Mouse (Mus musculus) G1E (cell line): Measurements from ENCODE around the gene Elmo3. TPM values are rescaled to one million over a fixed set of nuclear protein-coding genes. Genes with fewer than 3 reads are reported as not detected.
"Not testable (repeated sequence)": the region's sequence is repeated elsewhere in the genome, so short reads cannot be mapped to it uniquely, and the experiment has no call there.

Source experiments
- ATAC-seq: 2 replicates; pipeline ENCODE4 v1.8.0; 2016; ENCODE audit warnings: mild to moderate bottlenecking; ENCODE audit not compliant: insufficient number of reproducible peaks, poor library complexity, low FRiP score, severe bottlenecking; ENCODE audit errors: extremely low read depth
- DNase-seq: peaks from one replicate; pipeline ENCODE4 v3.0.0; 2012; ENCODE audit warnings: low spot score
- H3K27me3 ChIP-seq: 2 replicates; pipeline ENCODE4 v1.6.1; 2012; ENCODE audit warnings: mild to moderate bottlenecking, low read length, inconsistent platforms; ENCODE audit not compliant: insufficient read depth
- H3K36me3 ChIP-seq: replicated peaks from 2 replicates; pipeline ENCODE3; 2012; ENCODE audit warnings: mild to moderate bottlenecking, inconsistent platforms
- H3K4me1 ChIP-seq: 2 replicates; pipeline ENCODE4 v1.6.1; 2012; ENCODE audit warnings: low read depth, low read length, inconsistent platforms, mixed read lengths; ENCODE audit not compliant: insufficient read depth
- H3K4me3 ChIP-seq: 2 replicates; pipeline ENCODE4 v1.5.1; 2012; ENCODE audit warnings: low read depth, mild to moderate bottlenecking, inconsistent platforms, low read length, moderate library complexity, mixed read lengths
- H3K9me3 ChIP-seq: replicated peaks from 2 replicates; pipeline ENCODE4 v1.6.1; 2012; ENCODE audit warnings: inconsistent platforms
- CTCF ChIP-seq: IDR thresholded peaks from 2 replicates; pipeline ENCODE4 v1.5.1; 2012; ENCODE audit warnings: low read depth, low read length, inconsistent platforms, mixed read lengths
- GATA1 ChIP-seq: IDR thresholded peaks from 2 replicates; pipeline ENCODE4 v1.6.1; 2012; ENCODE audit warnings: borderline replicate concordance, low read length, inconsistent platforms, mixed read lengths
- GATA2 ChIP-seq: IDR thresholded peaks from 2 replicates; pipeline ENCODE4 v1.6.1; 2012; ENCODE audit warnings: low read depth, low read length, inconsistent platforms, borderline replicate concordance
- POLR2AphosphoS5 ChIP-seq: IDR thresholded peaks from 2 replicates; pipeline ENCODE4 v1.6.1; 2012; ENCODE audit warnings: low read depth, low read length, inconsistent platforms; ENCODE audit not compliant: insufficient replicate concordance
- TAL1 ChIP-seq: conservative IDR thresholded peaks from 2 replicates; pipeline ENCODE4 v1.6.1; 2012; ENCODE audit warnings: low read depth, low read length, inconsistent platforms, mixed read lengths
- polyA plus RNA-seq: library from polyadenylated mRNA; stranded (reverse); fragments of >175 nt; gene quantifications from 2 replicates; pipeline ENCODE4 v1.2.3, GENCODE M21; 2012
- total RNA-seq, 2 experiments: library from RNA; stranded (forward) in 1 of 2; stranded (reverse) in 1 of 2; fragments of 200-1000 nt in 1 of 2; fragments of >200 nt in 1 of 2; fragmentation: Nextera tagmentation in 1 of 2; gene quantifications; 2 replicates each; pipeline ENCODE4 v1.2.3; 2014 to 2017

The Elmo3 gene
- total and polyA plus RNA-seq, 3 experiments, result 0.49 to 2.2 (median 0.76) TPM

DNA sequence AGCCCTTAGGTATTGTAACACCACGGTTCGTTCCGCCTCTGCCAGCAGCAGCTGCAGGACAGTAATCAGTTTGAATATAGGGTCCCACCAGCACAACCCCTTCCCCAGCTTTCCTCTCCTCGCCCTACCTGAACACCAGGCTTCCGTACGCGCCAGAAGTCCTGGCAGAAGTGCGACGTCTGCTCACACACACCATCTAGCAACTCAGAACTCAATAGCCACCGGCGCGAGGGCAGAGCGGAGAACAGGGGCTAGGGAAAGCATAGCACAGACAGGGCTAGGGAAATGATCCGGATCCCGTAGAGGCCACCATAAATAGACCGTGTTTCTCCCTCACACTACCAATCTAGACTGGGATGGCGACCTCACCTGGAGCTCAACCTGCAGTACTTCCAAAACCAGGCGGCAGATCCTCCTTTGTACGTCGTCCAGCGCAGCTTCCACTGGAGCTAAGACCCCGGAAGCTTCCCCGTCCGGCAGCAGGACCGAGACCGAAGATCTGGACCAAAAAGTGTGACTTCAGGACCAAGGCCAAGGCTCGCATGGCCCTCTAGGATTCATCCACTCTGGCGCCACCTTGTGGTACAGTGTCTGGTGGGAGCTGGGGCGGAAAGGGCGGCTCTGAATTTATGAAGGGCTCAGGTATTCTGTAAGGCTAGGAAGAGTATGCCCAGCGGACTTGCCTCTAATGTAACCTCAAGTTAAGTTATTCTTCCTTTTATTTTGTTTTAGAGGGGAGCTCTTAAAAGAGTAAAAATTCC lies 14.7 kb upstream of the Elmo3 start:
- no peaks in the 10 kb centered on the region for H3K9me3 ChIP-seq
- peaks cover 39% of the 10 kb centered on the region for H3K4me1 ChIP-seq
- H3K4me3 ChIP-seq, result peak overlapping the region; percentile 74; the same call in 1 of the 2 replicates
- ATAC-seq (no peak), DNase-seq (no peak)
- H3K36me3 ChIP-seq, result peaks cover 11% of the 10 kb centered on the region
- H3K27me3 ChIP-seq, result peaks cover 6% of the 10 kb centered on the region; the same call in 1 of the 2 replicates
- TF ChIP-seq GATA2, result no peak
- TF ChIP-seq TAL1, result no peak
- TF ChIP-seq POLR2AphosphoS5, result no peak
- no peak for TF ChIP-seq GATA1
- peak; percentile 68 for TF ChIP-seq CTCF

DNA sequence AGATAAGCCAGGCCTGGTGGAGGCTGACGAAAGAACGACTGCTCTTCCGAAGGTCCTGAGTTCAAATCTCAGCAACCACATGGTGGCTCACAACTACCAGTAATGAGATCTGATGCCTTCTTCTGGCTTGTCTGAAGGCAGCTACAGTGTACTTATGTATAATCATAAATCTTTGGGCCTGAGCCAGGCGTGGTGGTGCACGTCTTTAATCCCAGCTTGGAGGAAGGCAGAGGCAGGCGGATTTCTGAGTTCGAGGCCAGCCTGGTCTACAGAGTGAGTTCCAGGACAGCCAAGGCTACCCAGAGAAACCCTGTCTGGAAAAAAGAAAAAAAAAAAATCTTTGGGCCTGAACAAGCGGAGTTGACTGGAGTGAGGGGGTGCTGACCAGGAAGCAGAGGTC lies 14.0 kb upstream of the Elmo3 start:
- not testable (repeated sequence) for ATAC-seq
- Histone ChIP-seq H3K36me3 (peaks cover 11% of the 10 kb centered on the region), H3K4me1 (peaks cover 45% of the 10 kb centered on the region)

DNA sequence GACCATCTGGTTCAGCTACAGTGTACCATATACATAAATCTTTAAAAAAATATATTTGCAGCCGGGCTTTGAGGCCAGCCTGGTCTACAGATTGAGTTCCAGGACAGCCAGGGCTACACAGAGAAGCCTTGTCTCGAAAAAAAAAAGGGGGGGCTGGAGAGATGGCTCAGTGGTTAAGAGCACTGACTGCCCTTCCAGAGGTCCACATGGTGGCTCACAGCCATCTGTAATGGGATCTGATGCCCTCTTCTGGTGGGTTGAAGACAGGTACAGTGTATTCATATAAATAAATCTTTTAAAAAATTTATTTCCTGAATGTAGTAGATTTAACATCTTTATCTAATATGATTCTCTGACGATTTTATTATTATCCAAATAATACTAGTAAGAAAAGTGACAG lies 13.6 kb upstream of the Elmo3 start:
- DNase-seq, H3K36me3 ChIP-seq, ATAC-seq, H3K4me3 ChIP-seq, H3K9me3 ChIP-seq, H3K27me3 ChIP-seq: not testable (repeated sequence)
- peaks cover 46% of the 10 kb centered on the region for H3K4me1 ChIP-seq

More for the DNA sequence above, 14.0 kb upstream of the Elmo3 start:
- H3K27me3 ChIP-seq, H3K4me3 ChIP-seq, H3K9me3 ChIP-seq, DNase-seq: not testable (repeated sequence)

DNA sequence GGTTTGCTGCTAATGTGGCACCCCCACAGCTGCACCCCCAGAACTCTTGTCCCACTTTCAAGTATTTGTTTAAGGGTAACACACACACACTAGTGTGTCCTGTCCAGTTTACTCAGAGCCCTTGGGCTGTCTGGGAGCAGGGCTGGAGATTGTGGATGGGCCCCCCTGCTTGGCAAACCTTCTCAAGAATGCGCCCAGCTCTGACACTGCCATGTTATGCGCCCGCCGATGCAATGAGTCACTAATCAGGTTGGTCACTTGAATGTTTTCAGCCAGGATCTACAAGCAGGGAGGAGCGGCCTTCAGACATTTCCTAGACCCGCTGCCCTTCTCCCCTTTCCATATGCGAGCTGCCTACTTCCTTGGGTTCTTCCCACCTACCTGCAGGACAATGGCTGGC lies 12.9 kb upstream of the Elmo3 start:
- ATAC-seq (no peak), DNase-seq (no peak)
- Histone ChIP-seq H3K36me3 (peaks cover 9% of the 10 kb centered on the region), H3K9me3 (no peaks in the 10 kb centered on the region), H3K4me3 (no peak overlapping the region), H3K4me1 (peaks cover 50% of the 10 kb centered on the region), H3K27me3 (no peaks in the 10 kb centered on the region; the same call in 1 of the 2 replicates)
- TF ChIP-seq TAL1 (no peak), POLR2AphosphoS5 (no peak), CTCF (no peak), GATA2 (no peak), GATA1 (no peak)

DNA sequence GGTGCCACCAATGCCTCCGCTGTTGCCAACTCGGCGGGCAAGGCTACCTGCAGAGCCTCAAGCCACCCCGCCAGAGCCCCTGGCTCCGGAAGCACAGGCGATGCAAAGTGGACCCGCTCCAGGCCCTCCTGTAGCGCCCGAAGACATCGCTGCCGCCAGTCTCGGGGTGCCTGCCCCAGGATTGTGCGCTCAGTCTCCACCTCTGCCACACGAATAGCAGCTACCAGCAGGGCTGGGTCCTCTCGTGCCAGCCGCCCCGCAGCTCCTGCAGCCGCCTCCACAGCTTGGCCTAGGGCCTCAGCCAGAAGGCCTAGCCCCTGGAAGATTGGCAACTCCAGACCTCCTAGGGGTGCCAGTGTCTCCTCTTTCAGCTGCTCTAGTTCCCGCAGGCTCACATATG lies 12.0 kb upstream of the Elmo3 start:
- peaks cover 54% of the 10 kb centered on the region for H3K4me1 ChIP-seq
- DNase-seq, result no peak
- no peak overlapping the region for H3K4me3 ChIP-seq
- TF ChIP-seq TAL1 (no peak), GATA2 (no peak), POLR2AphosphoS5 (no peak), CTCF (no peak), GATA1 (no peak)
- H3K27me3 ChIP-seq, result no peaks in the 10 kb centered on the region; the same call in 1 of the 2 replicates
- no peaks in the 10 kb centered on the region for H3K9me3 ChIP-seq
- no peak for ATAC-seq
- peaks cover 13% of the 10 kb centered on the region for H3K36me3 ChIP-seq

DNA sequence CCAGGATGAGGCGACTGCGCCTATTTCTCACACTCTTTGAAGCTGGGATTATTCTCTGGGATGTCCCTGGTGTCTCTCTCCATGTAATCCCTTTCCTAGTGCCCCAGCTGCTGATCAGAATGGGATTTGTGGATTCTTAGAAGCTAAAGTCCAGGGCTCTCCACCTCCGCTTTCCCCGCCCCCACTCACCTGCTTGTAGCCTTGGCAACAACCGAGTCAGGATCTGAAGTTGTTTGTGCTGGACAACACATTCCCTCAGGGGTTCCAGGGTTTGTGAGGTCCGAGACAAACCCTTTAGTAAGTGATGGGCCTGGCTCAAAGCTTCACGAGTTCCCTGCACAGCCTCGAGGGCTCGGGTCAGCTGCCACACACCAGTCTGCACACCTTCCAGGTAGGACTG lies 10.6 kb upstream of the Elmo3 start:
- DNase-seq, result no peak
- no peak for TF ChIP-seq GATA2
- TF ChIP-seq TAL1, result no peak
- TF ChIP-seq GATA1, result no peak
- no peak for TF ChIP-seq POLR2AphosphoS5
- TF ChIP-seq CTCF, result no peak
- H3K36me3 ChIP-seq, result peaks cover 25% of the 10 kb centered on the region
- no peak for ATAC-seq
- no peaks in the 10 kb centered on the region for H3K9me3 ChIP-seq
- no peak overlapping the region for H3K4me3 ChIP-seq
- H3K4me1 ChIP-seq, result peaks cover 54% of the 10 kb centered on the region
- H3K27me3 ChIP-seq, result no peaks in the 10 kb centered on the region; the same call in 1 of the 2 replicates

DNA sequence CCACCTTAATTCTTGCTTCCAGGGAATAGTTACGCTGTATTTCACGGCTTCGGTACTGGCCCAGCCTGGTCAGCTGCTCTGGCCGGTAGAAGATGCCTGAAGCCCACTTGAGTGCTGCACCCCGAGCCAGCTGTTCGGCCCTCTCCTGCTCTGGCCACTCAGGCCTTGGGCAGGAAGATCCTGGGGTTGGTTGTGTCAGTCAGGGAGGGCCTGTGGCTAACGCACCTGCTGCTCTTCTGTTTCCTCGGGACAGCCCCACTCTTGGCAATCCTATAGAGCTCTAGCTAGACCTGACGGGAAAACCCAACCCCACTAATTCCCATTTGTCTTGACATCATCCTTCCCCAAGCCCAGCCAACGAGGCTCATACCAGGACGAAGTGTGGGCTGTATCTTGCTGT lies 10.1 kb upstream of the Elmo3 start:
- DNase-seq (no peak), ATAC-seq (no peak)
- no peaks in the 10 kb centered on the region; the same call in 1 of the 2 replicates for H3K27me3 ChIP-seq
- TF ChIP-seq TAL1 (no peak), POLR2AphosphoS5 (no peak), GATA1 (no peak), GATA2 (no peak), CTCF (no peak)
- no peak overlapping the region for H3K4me3 ChIP-seq
- no peaks in the 10 kb centered on the region for H3K9me3 ChIP-seq
- peaks cover 30% of the 10 kb centered on the region for H3K36me3 ChIP-seq
- H3K4me1 ChIP-seq, result peaks cover 54% of the 10 kb centered on the region
